Mouse (Mus musculus): ENCODE measurements at regions not wholly inside any gene's neighbourhood (a gene's known extent, or its start where the extent isn't known, plus 50 kb on each side); places are given as distances from the start of the nearest gene placed in this dataset.

- no peak for DNase-seq
These were observed 102.4 kb downstream of the Gm597 start for GRCm38 (mm10) chr1:28677700-28678099.

- no peak for DNase-seq
These were observed 104.7 kb downstream of the Gm597 start for GRCm38 (mm10) chr1:28675336-28675735.

GRCm38 (mm10) chr1:28640818-28641217, 139.2 kb downstream of the Gm597 start:
- DNase-seq = no peak

GRCm38 (mm10) chr1:28622745-28623144, 157.3 kb downstream of the Gm597 start:
- no peak for DNase-seq

GRCm38 (mm10) chr1:28602383-28602782, 177.7 kb downstream of the Gm597 start:
- no peak for DNase-seq

DNA sequence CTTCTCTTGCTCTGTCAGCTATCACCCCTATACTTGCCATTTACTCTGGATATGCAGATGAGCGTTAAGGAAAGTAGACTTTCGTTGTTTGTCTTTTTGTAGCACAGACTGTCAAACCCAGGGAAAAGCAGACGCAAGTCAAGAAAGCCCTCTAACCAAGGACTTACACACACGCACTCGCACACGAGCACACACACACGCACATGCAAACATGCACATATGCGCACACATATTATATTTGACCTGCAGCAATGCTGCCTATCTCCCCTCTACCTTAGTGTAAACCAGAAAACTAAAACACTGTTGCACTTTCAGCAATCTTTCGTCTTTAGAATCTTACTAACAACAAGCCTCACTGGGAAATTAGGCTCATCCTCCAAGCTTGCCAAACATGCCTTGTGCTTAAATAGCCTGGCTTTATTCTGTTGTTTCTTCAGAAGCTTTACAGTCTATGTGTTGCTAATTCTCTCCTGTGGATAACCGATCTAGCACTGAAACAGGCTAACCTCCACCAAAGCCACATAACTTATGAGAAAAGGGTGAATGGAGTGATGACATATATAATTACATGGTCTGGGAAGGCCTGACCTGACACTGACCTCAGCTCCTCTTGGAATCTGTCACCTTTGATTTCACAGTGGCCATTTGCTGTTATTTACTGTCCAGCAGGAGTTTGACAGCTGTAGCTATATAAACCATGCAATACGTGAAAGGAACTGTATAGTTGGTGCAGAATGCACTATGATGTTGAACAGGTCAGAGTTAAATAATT, 214.5 kb downstream of the Gm597 start:
- peak; percentile 47 for DNase-seq

- peak; percentile 18 for DNase-seq
These were observed 216.2 kb downstream of the Gm597 start for GRCm38 (mm10) chr1:28563894-28564293.

Data from embryo, embryonic 11 days (tissue).